Mouse (Mus musculus) olfactory bulb, adult 2 months (tissue): ENCODE measurements around the gene U2af1l4.

Experiments
- CTCF ChIP-seq: fragments of 200-500 bp; IDR thresholded peaks from 2 replicates; pipeline ENCODE4 v1.5.1; 2012; ENCODE audit warnings: low read depth, mild to moderate bottlenecking, low read length, moderate library complexity; ENCODE audit not compliant: insufficient read depth
- POLR2A ChIP-seq: fragments of 200-500 bp; IDR thresholded peaks from 2 replicates; pipeline ENCODE4 v1.6.1; 2012; ENCODE audit warnings: mild to moderate bottlenecking, low read depth, low read length, moderate library complexity; ENCODE audit not compliant: insufficient read depth

DNA sequence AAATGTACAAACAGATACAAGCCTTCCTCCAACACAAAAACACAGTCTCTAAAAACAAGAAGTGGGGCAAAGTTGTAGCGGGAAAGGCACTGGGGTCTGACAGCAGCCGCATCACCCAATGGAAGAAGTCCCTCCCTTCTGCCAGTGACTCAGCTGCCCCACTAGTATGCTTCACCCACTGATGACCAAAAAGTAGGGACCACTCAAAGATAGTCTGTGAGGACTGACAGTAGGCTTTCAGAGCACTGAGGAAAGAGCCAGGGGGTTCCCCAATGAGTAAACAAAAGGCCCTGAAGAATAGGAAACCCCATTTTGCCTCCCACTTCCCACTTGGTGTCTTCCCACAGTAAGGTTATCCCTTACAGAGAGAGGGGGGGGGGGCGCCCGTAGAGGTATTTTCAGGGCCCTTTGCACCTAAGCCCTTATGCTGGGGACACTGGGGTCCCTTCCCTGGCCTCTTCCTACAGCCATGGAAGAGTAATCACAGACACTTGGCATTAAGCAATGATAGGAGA, 31.5 kb downstream of the U2af1l4 start:
- TF ChIP-seq POLR2A (no peak), CTCF (no peak)
